Mouse (Mus musculus): ENCODE measurements around the gene Enoph1. TPM values are rescaled to one million over a fixed set of nuclear protein-coding genes. Genes with fewer than 3 reads are reported as not detected.
A peak's percentile ranks its signal among the peaks of the same experiment; 100 is the strongest.

Gene Enoph1
- polyA plus RNA-seq, 1 experiment from 2014 or later = 18.8 TPM

- H3K79me2 ChIP-seq (ENCODE audit: inconsistent target) = peaks cover 36% of the 10 kb centered on the region
- peaks cover 14% of the 10 kb centered on the region for H3K36me3 ChIP-seq (ENCODE audit: inconsistent target)
- WGBS (ENCODE audit: missing documents) = 67% methylated on average over 6 of the region's 6 CpGs
- no peak overlapping the region for H3K27ac ChIP-seq
- no peak overlapping the region for H3K4me3 ChIP-seq (ENCODE audit: inconsistent target)
Measured at GRCm38 (mm10) chr5:100030069-100030468, 9.7 kb upstream of the Enoph1 start.

GRCm38 (mm10) chr5:100032107-100032506 is 7.7 kb upstream of the Enoph1 start:
- no peak overlapping the region for H3K27ac ChIP-seq
- peaks cover 29% of the 10 kb centered on the region for H3K36me3 ChIP-seq (ENCODE audit: inconsistent target)
- 93% methylated on average over 2 of the region's 2 CpGs for WGBS (ENCODE audit: missing documents)
- H3K4me3 ChIP-seq (ENCODE audit: inconsistent target) = no peak overlapping the region
- peaks cover 56% of the 10 kb centered on the region for H3K79me2 ChIP-seq (ENCODE audit: inconsistent target)

- 90% methylated on average over 3 of the region's 3 CpGs for WGBS (ENCODE audit: missing documents)
- Histone ChIP-seq H3K27ac (no peak overlapping the region), H3K36me3 (ENCODE audit: inconsistent target) (peaks cover 29% of the 10 kb centered on the region), H3K79me2 (ENCODE audit: inconsistent target) (peaks cover 62% of the 10 kb centered on the region), H3K4me3 (ENCODE audit: inconsistent target) (no peak overlapping the region)
Measured at GRCm38 (mm10) chr5:100032646-100033045, 7.1 kb upstream of the Enoph1 start.

DNA sequence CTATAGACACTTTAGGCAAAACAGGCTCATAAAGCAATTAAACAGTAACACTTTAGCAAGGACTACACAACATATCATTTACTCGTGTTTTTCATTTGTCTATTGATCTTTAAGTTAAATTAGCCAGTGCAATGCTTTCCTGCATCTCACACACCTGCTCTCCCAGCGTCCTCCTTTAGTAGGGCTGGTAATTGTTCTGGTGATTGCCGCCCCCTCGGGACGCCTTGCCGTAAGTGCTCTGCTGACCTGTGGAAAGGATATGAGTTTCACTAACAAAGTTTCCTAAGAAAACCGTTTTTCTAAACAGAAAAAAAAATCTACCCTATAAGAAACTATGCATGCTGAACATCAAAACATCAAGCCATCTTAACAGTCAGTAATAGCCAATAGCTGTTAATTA is 3.8 kb upstream of the Enoph1 start:
- 79% methylated on average over 7 of the region's 7 CpGs for WGBS (ENCODE audit: missing documents)
- Histone ChIP-seq H3K4me3 (ENCODE audit: inconsistent target) (no peak overlapping the region), H3K79me2 (ENCODE audit: inconsistent target) (peaks cover 81% of the 10 kb centered on the region), H3K27ac (no peak overlapping the region), H3K36me3 (ENCODE audit: inconsistent target) (peaks cover 29% of the 10 kb centered on the region)

DNA sequence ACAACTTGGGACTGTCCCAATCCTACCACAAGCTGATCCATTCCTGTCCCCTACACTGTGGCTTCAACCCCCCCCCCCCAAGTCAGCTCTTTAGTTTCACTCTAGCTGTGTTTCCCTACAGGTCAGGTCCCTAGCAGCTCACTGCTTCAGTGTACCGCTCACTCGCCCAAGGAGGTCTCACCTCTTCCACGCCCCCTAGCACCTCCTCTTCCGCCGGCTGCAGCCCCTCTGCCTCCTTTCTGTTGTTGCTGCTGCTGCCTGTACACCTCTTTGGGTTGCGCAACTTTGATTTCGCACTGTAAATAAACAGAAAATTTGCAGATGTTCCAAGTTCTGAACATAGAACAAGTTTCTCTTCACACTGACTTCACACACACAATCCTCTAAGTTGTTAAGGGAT is 3.1 kb upstream of the Enoph1 start:
- H3K79me2 ChIP-seq (ENCODE audit: inconsistent target) = peaks cover 86% of the 10 kb centered on the region
- peak overlapping the region; percentile 79; the same call in 1 of the 2 replicates for H3K4me3 ChIP-seq (ENCODE audit: inconsistent target)
- peaks cover 29% of the 10 kb centered on the region for H3K36me3 ChIP-seq (ENCODE audit: inconsistent target)
- H3K27ac ChIP-seq = no peak overlapping the region
- WGBS (ENCODE audit: missing documents) = 34% methylated on average over 7 of the region's 7 CpGs

- Histone ChIP-seq H3K36me3 (ENCODE audit: inconsistent target) (peaks cover 29% of the 10 kb centered on the region), H3K79me2 (ENCODE audit: inconsistent target) (peaks cover 86% of the 10 kb centered on the region), H3K27ac (peak overlapping the region; percentile 48), H3K4me3 (ENCODE audit: inconsistent target) (peak overlapping the region; percentile 79)
- WGBS (ENCODE audit: missing documents) = under 1% methylated on average over 37 of the region's 45 CpGs
Measured at GRCm38 (mm10) chr5:100037965-100038713, 1.6 kb upstream of the Enoph1 start.

DNA sequence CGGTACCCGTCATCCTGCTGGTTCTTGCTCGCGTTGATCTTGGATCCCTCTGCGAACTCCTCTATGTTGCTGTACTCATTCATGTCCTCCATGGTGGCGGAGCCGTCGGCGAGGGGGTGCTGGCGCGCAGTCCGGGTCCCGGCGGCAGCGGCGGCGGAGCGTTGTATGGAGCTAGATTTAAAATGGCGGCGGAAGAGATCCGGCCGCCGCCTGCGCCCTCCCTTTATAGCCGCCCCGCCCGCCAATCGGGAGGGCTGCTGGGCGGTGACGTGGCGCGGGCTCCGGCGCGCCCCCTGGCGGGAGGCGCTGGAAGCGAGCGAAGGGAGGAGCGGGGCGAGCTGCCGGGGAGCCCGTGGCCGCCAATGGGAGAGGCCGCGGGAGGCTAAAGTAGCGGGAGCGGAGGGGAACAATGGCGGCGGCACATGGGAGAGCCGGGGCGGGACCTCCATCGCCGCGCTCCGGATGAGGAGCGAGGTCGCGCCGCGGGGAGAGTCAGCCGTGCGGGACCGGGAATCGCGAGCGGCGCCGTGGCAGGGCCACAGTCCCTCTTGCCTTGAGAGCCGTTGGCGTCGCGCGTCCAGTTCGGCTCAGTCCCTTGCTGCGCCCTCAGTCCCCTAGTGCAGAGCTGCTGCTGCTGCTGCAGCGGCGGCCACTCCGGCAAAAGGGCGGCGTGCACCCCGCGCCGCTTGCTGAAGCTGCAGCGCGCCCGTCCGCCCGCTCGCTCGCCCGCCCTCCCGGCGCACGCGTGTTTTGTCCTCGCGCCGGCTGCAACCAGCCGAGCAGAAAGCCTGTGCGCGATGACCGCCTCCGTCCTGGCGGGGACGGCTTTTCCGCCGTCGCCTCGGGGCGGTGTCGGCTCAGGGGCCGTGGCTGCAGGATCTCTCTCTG is 827 bp upstream of the Enoph1 start:
- WGBS (ENCODE audit: missing documents) = under 1% methylated on average over 110 of the region's 113 CpGs
- H3K4me3 ChIP-seq (ENCODE audit: inconsistent target) = peak overlapping the region; percentile 79
- peaks cover 86% of the 10 kb centered on the region for H3K79me2 ChIP-seq (ENCODE audit: inconsistent target)
- peaks cover 26% of the 10 kb centered on the region for H3K36me3 ChIP-seq (ENCODE audit: inconsistent target)
- peak overlapping the region; percentile 48 for H3K27ac ChIP-seq

- H3K4me3 ChIP-seq (ENCODE audit: inconsistent target) = peak overlapping the region; percentile 91
- WGBS (ENCODE audit: missing documents) = 2% methylated on average over 19 of the region's 19 CpGs
- peaks cover 12% of the 10 kb centered on the region for H3K36me3 ChIP-seq (ENCODE audit: inconsistent target)
- peaks cover 86% of the 10 kb centered on the region for H3K79me2 ChIP-seq (ENCODE audit: inconsistent target)
- H3K27ac ChIP-seq = peak overlapping the region; percentile 64
Measured at GRCm38 (mm10) chr5:100040281-100040784, 548 bp downstream of the Enoph1 start.

GRCm38 (mm10) chr5:100041272-100041671 is 1.5 kb downstream of the Enoph1 start:
- no peak overlapping the region for H3K27ac ChIP-seq
- peaks cover 86% of the 10 kb centered on the region for H3K79me2 ChIP-seq (ENCODE audit: inconsistent target)
- no peak overlapping the region for H3K4me3 ChIP-seq (ENCODE audit: inconsistent target)
- WGBS (ENCODE audit: missing documents) = 80% methylated on average over 4 of the region's 4 CpGs
- 0 out of 2 replicates have a peak, but pooled peaks cover 3% of the 10 kb centered on the region for H3K36me3 ChIP-seq (ENCODE audit: inconsistent target)

DNA sequence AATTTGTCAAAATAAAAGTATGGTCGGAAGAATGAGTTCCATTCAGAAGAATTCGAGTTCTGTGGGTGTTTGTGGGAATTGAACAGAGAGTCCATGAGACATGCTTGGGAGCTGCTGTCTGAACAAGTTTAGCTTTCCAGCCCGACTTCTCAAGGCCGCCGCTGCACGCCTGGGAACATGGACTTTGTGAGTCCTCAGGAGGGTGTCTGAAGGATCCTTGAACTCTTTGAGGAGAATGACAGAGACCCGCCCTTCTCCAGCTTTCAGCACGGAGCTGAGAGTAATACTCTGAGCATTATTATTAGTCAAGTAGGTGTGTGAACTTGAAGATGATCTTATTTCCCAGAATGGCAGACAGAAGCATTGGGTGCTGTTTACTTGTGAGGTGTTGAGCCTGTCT is 2.7 kb downstream of the Enoph1 start:
- 96% methylated on average over 8 of the region's 8 CpGs for WGBS (ENCODE audit: missing documents)
- Histone ChIP-seq H3K4me3 (ENCODE audit: inconsistent target) (no peak overlapping the region), H3K79me2 (ENCODE audit: inconsistent target) (peaks cover 86% of the 10 kb centered on the region), H3K27ac (no peak overlapping the region), H3K36me3 (ENCODE audit: inconsistent target) (no peaks in the 10 kb centered on the region)

DNA sequence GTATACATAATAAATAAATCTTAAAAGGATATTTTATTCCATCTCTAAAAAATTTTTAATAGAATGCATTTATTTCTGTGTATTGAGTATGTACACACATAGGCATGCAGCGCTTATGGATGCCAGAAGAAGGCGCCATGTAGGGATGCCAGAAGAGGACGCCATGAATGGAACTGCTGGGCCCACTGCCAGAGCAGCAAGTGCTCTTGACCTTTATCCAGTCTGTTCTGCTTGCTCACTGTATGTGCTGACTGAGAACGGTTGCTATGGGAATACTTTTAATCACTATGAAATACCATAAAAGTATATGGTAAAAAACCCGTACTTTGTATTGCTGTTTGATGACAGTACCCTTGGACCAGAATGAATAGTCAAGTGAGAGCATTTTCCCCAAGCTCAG is 3.6 kb downstream of the Enoph1 start:
- no peaks in the 10 kb centered on the region for H3K36me3 ChIP-seq (ENCODE audit: inconsistent target)
- H3K79me2 ChIP-seq (ENCODE audit: inconsistent target) = peaks cover 86% of the 10 kb centered on the region
- H3K4me3 ChIP-seq (ENCODE audit: inconsistent target) = no peak overlapping the region
- 92% methylated on average over 5 of the region's 5 CpGs for WGBS (ENCODE audit: missing documents)
- no peak overlapping the region for H3K27ac ChIP-seq

DNA sequence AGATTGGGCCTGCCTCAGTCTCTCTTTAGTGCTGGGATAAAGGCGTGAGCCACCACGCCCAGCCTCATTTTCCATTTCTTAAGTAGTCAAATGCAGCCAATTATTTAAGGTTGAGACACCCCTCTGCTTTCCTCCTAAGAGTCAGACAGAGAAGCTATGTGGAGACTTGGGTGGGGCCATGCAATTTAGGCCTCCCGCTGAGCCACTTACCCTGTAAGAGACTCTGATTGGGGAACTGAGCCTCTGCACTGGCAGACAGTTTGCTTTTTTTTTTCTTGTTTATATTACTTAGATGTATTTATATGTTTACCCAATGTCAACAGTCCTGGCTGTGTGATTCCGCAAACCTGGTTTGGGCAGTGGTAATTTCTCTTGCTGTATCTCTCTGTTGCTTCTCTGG is 4.2 kb downstream of the Enoph1 start:
- no peak overlapping the region for H3K27ac ChIP-seq
- 75% methylated on average over 4 of the region's 4 CpGs for WGBS (ENCODE audit: missing documents)

GRCm38 (mm10) chr5:100044621-100045020 is 4.8 kb downstream of the Enoph1 start:
- Histone ChIP-seq H3K4me3 (ENCODE audit: inconsistent target) (no peak overlapping the region), H3K36me3 (ENCODE audit: inconsistent target) (no peaks in the 10 kb centered on the region), H3K27ac (no peak overlapping the region), H3K79me2 (ENCODE audit: inconsistent target) (peaks cover 96% of the 10 kb centered on the region)
- 91% methylated on average over 5 of the region's 5 CpGs for WGBS (ENCODE audit: missing documents)

More for the DNA sequence above, 4.2 kb downstream of the Enoph1 start:
- Histone ChIP-seq H3K36me3 (ENCODE audit: inconsistent target) (no peaks in the 10 kb centered on the region), H3K4me3 (ENCODE audit: inconsistent target) (no peak overlapping the region), H3K79me2 (ENCODE audit: inconsistent target) (peaks cover 90% of the 10 kb centered on the region)

GRCm38 (mm10) chr5:100046096-100046495 is 6.3 kb downstream of the Enoph1 start:
- WGBS (ENCODE audit: missing documents) = 97% methylated on average over 3 of the region's 3 CpGs
- peaks cover 100% of the 10 kb centered on the region for H3K79me2 ChIP-seq (ENCODE audit: inconsistent target)

More at GRCm38 (mm10) chr5:100046096-100046495, 6.3 kb downstream of the Enoph1 start:
- Histone ChIP-seq H3K27ac (no peak overlapping the region), H3K4me3 (ENCODE audit: inconsistent target) (no peak overlapping the region), H3K36me3 (ENCODE audit: inconsistent target) (no peaks in the 10 kb centered on the region)

Measured in macrophage (primary cell).